Mouse (Mus musculus): Measurements from ENCODE around the gene Mrps35.

Mrps35 gene

GRCm38 (mm10) chr6:147088517-147088916, 46.0 kb downstream of the Mrps35 start:
- no peak for DNase-seq (ENCODE audit: low spot score)

- no peak for DNase-seq (ENCODE audit: low spot score)
These were observed 47.6 kb downstream of the Mrps35 start for GRCm38 (mm10) chr6:147090191-147090590.

GRCm38 (mm10) chr6:147091136-147092120, 48.9 kb downstream of the Mrps35 start, which contains the start of gene Klhl42:
TSS of gene Klhl42 (plus strand) at chr6:147091379.
- peak; percentile 75 for DNase-seq (ENCODE audit: low spot score)

- DNase-seq (ENCODE audit: low spot score) = no peak
These were observed 49.6 kb downstream of the Mrps35 start for GRCm38 (mm10) chr6:147092136-147092535.

GRCm38 (mm10) chr6:147094771-147095170, 52.2 kb downstream of the Mrps35 start:
- DNase-seq (ENCODE audit: low spot score) = no peak

- no peak for DNase-seq (ENCODE audit: low spot score)
These were observed 53.5 kb downstream of the Mrps35 start for GRCm38 (mm10) chr6:147096109-147096508.

- no peak for DNase-seq (ENCODE audit: low spot score)
These were observed 54.4 kb downstream of the Mrps35 start for GRCm38 (mm10) chr6:147096934-147097333.

- no peak for DNase-seq (ENCODE audit: low spot score)
These were observed 54.9 kb downstream of the Mrps35 start for GRCm38 (mm10) chr6:147097346-147097929.

GRCm38 (mm10) chr6:147099458-147100277, 57.1 kb downstream of the Mrps35 start:
- DNase-seq (ENCODE audit: low spot score) = peak; percentile 34

- no peak for DNase-seq (ENCODE audit: low spot score)
These were observed 59.7 kb downstream of the Mrps35 start for GRCm38 (mm10) chr6:147102293-147102692.

GRCm38 (mm10) chr6:147105529-147105928, 63.0 kb downstream of the Mrps35 start:
- DNase-seq (ENCODE audit: low spot score) = no peak

GRCm38 (mm10) chr6:147106716-147107115, 64.2 kb downstream of the Mrps35 start:
- no peak for DNase-seq (ENCODE audit: low spot score)

GRCm38 (mm10) chr6:147109283-147109682, 66.7 kb downstream of the Mrps35 start:
- DNase-seq (ENCODE audit: low spot score) = peak; percentile 72

GRCm38 (mm10) chr6:147116579-147116978, 74.0 kb downstream of the Mrps35 start:
- DNase-seq (ENCODE audit: low spot score) = peak; percentile 81

GRCm38 (mm10) chr6:147117764-147118163, 75.2 kb downstream of the Mrps35 start:
- no peak for DNase-seq (ENCODE audit: low spot score)

- no peak for DNase-seq (ENCODE audit: low spot score)
These were observed 75.6 kb downstream of the Mrps35 start for GRCm38 (mm10) chr6:147118190-147118589.

- no peak for DNase-seq (ENCODE audit: low spot score)
These were observed 78.8 kb downstream of the Mrps35 start for GRCm38 (mm10) chr6:147121320-147121719.

Measured in lung, postnatal 25 days (tissue).